Mouse (Mus musculus): ENCODE measurements at regions not wholly inside any gene's neighbourhood (a gene's known extent, or its start where the extent isn't known, plus 50 kb on each side); places are given as distances from the start of the nearest gene placed in this dataset.

DNA sequence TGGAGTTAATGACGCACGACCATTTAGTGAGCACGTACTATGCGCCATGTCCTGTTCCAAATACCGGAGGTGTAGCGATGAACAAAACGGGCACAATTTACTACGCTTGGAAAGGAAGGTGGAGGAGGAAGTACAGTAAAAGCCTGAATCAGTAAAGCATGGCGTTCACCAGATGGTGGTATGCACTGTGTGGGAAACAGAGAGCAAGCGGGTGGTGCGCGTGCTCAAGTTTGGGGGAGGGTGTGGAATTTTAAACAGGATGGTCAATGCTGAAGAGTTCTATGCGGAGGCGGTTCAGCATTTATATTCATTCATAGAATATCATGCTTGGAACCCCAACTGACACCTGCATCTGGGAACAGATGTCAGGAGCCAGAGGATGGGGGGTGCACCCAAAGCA lies 164.7 kb upstream of the Slco3a1 start:
- Histone ChIP-seq H3K9ac (ENCODE audit: low read depth, low read length) (no peak overlapping the region), H3K4me2 (ENCODE audit: low read length) (no peak overlapping the region), H3K9me3 (ENCODE audit: control insufficient read depth, low read length) (no peaks in the 10 kb centered on the region; the same call in 1 of the 2 replicates), H3K4me3 (ENCODE audit: low read length) (no peak overlapping the region), H3K36me3 (ENCODE audit: control insufficient read depth, insufficient read depth, low read length) (no peaks in the 10 kb centered on the region), H3K4me1 (ENCODE audit: control insufficient read depth, insufficient read depth, low read depth, low read length) (no peaks in the 10 kb centered on the region), H3K27me3 (replicated peaks; ENCODE audit: control insufficient read depth, insufficient read depth, low read length) (no peaks in the 10 kb centered on the region), H3K27ac (ENCODE audit: low read depth, low read length) (no peak overlapping the region)
- WGBS, result 92% methylated on average over 14 of the region's 14 CpGs
- ATAC-seq, result no peak

DNA sequence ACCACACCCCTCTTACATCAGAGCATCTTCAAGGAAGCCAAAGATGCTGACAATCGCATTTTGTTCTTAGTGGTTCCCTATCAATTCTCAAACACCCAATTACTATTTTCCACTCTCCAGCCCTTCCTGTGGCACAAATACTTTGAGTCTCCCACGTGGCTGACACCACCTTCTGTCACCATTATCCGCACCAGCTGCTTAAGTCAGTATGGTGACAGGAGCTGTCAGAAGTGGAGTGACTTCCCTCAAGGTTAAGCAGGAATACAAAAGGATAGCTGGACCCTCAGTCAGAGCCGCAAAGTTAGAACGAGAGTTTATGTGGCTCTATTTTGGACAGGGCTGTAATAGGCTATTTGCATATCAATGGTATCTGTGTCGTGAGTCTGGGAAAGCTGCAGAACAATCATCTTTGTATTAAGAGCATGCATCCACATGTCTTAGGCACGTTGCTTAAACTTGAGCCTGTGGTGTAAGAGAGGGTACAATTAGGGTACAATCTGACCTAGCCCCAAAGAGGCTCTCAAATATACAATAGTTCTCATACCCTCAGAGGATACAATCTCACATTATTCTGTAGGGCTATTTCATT lies 155.5 kb upstream of the Slco3a1 start:
- no peak overlapping the region for H3K4me2 ChIP-seq (ENCODE audit: low read length)
- H3K27me3 ChIP-seq (replicated peaks; ENCODE audit: control insufficient read depth, insufficient read depth, low read length), result no peaks in the 10 kb centered on the region
- H3K4me1 ChIP-seq (ENCODE audit: control insufficient read depth, insufficient read depth, low read depth, low read length), result peaks cover 7% of the 10 kb centered on the region
- H3K9me3 ChIP-seq (ENCODE audit: control insufficient read depth, low read length), result no peaks in the 10 kb centered on the region
- WGBS, result 24% methylated on average over 7 of the region's 7 CpGs
- no peak overlapping the region for H3K27ac ChIP-seq (ENCODE audit: low read depth, low read length)
- H3K9ac ChIP-seq (ENCODE audit: low read depth, low read length), result no peak overlapping the region
- ATAC-seq, result no peak
- no peaks in the 10 kb centered on the region for H3K36me3 ChIP-seq (ENCODE audit: control insufficient read depth, insufficient read depth, low read length)
- H3K4me3 ChIP-seq (ENCODE audit: low read length), result no peak overlapping the region

DNA sequence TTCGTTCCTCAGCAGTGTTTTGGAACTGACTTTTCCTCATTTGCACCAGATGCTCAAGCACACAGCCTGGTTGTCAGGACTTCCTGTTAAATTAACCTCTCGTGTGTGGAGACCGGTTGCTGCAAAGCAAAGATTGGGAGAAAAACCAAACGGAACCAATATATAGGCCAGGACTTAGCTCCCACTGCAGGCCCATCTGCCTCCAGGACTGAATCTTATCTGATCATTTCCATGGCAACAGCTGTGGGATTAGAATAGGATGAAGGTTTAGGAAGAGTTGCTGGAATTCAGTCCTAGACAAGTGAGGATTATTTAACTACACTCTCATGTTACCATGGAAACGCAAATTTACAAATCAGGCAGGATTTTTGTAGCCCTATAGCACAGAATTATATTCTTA lies 154.4 kb upstream of the Slco3a1 start:
- Histone ChIP-seq H3K9ac (ENCODE audit: low read depth, low read length) (no peak overlapping the region), H3K27ac (ENCODE audit: low read depth, low read length) (peak overlapping the region; percentile 31; the same call in 1 of the 2 replicates), H3K4me1 (ENCODE audit: control insufficient read depth, insufficient read depth, low read depth, low read length) (peaks cover 7% of the 10 kb centered on the region), H3K27me3 (replicated peaks; ENCODE audit: control insufficient read depth, insufficient read depth, low read length) (no peaks in the 10 kb centered on the region), H3K4me2 (ENCODE audit: low read length) (no peak overlapping the region), H3K36me3 (ENCODE audit: control insufficient read depth, insufficient read depth, low read length) (no peaks in the 10 kb centered on the region), H3K9me3 (ENCODE audit: control insufficient read depth, low read length) (no peaks in the 10 kb centered on the region), H3K4me3 (ENCODE audit: low read length) (no peak overlapping the region)
- ATAC-seq, result peak; percentile 76
- 37% methylated on average over 5 of the region's 5 CpGs for WGBS

DNA sequence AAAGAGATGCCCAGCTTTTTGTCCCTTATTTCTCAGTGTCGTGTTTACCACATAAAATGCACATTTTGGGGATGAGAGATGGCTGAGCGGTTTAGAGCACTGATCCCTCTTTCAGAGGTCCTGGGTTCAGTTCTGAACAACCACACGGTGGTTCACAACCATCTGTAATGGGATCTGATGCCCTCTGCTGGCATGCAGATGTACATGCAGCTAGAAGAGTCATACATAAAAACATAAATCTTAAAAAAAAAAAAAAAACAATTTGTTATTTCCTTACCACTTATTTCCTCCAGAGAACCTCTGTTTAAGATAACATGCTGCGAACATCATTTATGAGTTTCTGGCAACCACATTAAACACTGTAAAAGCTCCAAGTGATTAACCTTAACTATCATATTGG lies 149.0 kb upstream of the Slco3a1 start:
- Histone ChIP-seq H3K27ac (ENCODE audit: low read depth, low read length) (no peak overlapping the region), H3K4me1 (ENCODE audit: control insufficient read depth, insufficient read depth, low read depth, low read length) (peaks cover under 1% of the 10 kb centered on the region), H3K9me3 (ENCODE audit: control insufficient read depth, low read length) (no peaks in the 10 kb centered on the region), H3K36me3 (ENCODE audit: control insufficient read depth, insufficient read depth, low read length) (no peaks in the 10 kb centered on the region), H3K9ac (ENCODE audit: low read depth, low read length) (no peak overlapping the region), H3K27me3 (replicated peaks; ENCODE audit: control insufficient read depth, insufficient read depth, low read length) (no peaks in the 10 kb centered on the region), H3K4me3 (ENCODE audit: low read length) (no peak overlapping the region), H3K4me2 (ENCODE audit: low read length) (no peak overlapping the region)
- no peak for ATAC-seq
- 80% methylated on average over 4 of the region's 4 CpGs for WGBS

- H3K27me3 ChIP-seq (replicated peaks; ENCODE audit: control insufficient read depth, insufficient read depth, low read length), result no peaks in the 10 kb centered on the region
- H3K4me1 ChIP-seq (ENCODE audit: control insufficient read depth, insufficient read depth, low read depth, low read length), result no peaks in the 10 kb centered on the region
- H3K9ac ChIP-seq (ENCODE audit: low read depth, low read length), result no peak overlapping the region
- no peak overlapping the region for H3K4me2 ChIP-seq (ENCODE audit: low read length)
- no peak for ATAC-seq
- no peaks in the 10 kb centered on the region for H3K9me3 ChIP-seq (ENCODE audit: control insufficient read depth, low read length)
- H3K4me3 ChIP-seq (ENCODE audit: low read length), result no peak overlapping the region
- no peaks in the 10 kb centered on the region for H3K36me3 ChIP-seq (ENCODE audit: control insufficient read depth, insufficient read depth, low read length)
- WGBS, result 75% methylated on average over 3 of the region's 3 CpGs
- H3K27ac ChIP-seq (ENCODE audit: low read depth, low read length), result no peak overlapping the region
Measured at GRCm38 (mm10) chr7:74697794-74698354, 143.3 kb upstream of the Slco3a1 start.

- Histone ChIP-seq H3K4me1 (ENCODE audit: control insufficient read depth, insufficient read depth, low read depth, low read length) (no peaks in the 10 kb centered on the region), H3K4me3 (ENCODE audit: low read length) (no peak overlapping the region), H3K27me3 (replicated peaks; ENCODE audit: control insufficient read depth, insufficient read depth, low read length) (no peaks in the 10 kb centered on the region), H3K36me3 (ENCODE audit: control insufficient read depth, insufficient read depth, low read length) (no peaks in the 10 kb centered on the region), H3K9ac (ENCODE audit: low read depth, low read length) (no peak overlapping the region), H3K4me2 (ENCODE audit: low read length) (no peak overlapping the region), H3K27ac (ENCODE audit: low read depth, low read length) (no peak overlapping the region), H3K9me3 (ENCODE audit: control insufficient read depth, low read length) (no peaks in the 10 kb centered on the region)
- 88% methylated on average over 4 of the region's 4 CpGs for WGBS
- no peak for ATAC-seq
Measured at GRCm38 (mm10) chr7:74696286-74696685, 141.7 kb upstream of the Slco3a1 start.

DNA sequence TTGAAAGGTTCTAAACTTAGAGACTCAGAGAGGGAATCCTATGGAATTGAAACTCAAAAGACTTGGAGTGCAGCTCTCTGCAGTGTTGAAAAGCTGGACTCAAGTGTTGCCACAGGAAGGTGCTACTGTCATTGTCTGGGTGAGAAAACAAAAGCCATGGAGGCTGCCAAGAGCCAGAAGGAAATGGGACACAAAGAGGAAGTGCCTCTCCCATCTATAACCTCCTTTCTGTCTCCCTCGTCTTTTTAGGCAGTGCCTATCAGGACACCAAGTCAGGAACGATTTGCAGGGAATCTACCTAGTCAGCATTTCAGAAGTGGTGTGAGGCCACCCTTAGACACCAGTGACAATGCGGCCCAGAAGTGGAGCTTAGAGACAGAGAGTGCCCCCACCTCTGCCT lies 138.5 kb upstream of the Slco3a1 start:
- WGBS, result 81% methylated on average over 3 of the region's 3 CpGs
- Histone ChIP-seq H3K27ac (ENCODE audit: low read depth, low read length) (no peak overlapping the region), H3K4me1 (ENCODE audit: control insufficient read depth, insufficient read depth, low read depth, low read length) (peaks cover 2% of the 10 kb centered on the region; the same call in 1 of the 2 replicates), H3K9me3 (ENCODE audit: control insufficient read depth, low read length) (no peaks in the 10 kb centered on the region), H3K4me2 (ENCODE audit: low read length) (no peak overlapping the region), H3K36me3 (ENCODE audit: control insufficient read depth, insufficient read depth, low read length) (no peaks in the 10 kb centered on the region), H3K4me3 (ENCODE audit: low read length) (no peak overlapping the region), H3K9ac (ENCODE audit: low read depth, low read length) (no peak overlapping the region), H3K27me3 (replicated peaks; ENCODE audit: control insufficient read depth, insufficient read depth, low read length) (no peaks in the 10 kb centered on the region)
- ATAC-seq, result no peak

GRCm38 (mm10) chr7:74690706-74691105 lies 136.1 kb upstream of the Slco3a1 start:
- ATAC-seq, result no peak
- H3K4me1 ChIP-seq (ENCODE audit: control insufficient read depth, insufficient read depth, low read depth, low read length), result peaks cover 3% of the 10 kb centered on the region; the same call in 1 of the 2 replicates
- H3K27ac ChIP-seq (ENCODE audit: low read depth, low read length), result no peak overlapping the region
- H3K4me2 ChIP-seq (ENCODE audit: low read length), result no peak overlapping the region
- no peaks in the 10 kb centered on the region for H3K27me3 ChIP-seq (replicated peaks; ENCODE audit: control insufficient read depth, insufficient read depth, low read length)
- H3K36me3 ChIP-seq (ENCODE audit: control insufficient read depth, insufficient read depth, low read length), result no peaks in the 10 kb centered on the region
- no peaks in the 10 kb centered on the region for H3K9me3 ChIP-seq (ENCODE audit: control insufficient read depth, low read length)
- H3K4me3 ChIP-seq (ENCODE audit: low read length), result no peak overlapping the region
- H3K9ac ChIP-seq (ENCODE audit: low read depth, low read length), result no peak overlapping the region

DNA sequence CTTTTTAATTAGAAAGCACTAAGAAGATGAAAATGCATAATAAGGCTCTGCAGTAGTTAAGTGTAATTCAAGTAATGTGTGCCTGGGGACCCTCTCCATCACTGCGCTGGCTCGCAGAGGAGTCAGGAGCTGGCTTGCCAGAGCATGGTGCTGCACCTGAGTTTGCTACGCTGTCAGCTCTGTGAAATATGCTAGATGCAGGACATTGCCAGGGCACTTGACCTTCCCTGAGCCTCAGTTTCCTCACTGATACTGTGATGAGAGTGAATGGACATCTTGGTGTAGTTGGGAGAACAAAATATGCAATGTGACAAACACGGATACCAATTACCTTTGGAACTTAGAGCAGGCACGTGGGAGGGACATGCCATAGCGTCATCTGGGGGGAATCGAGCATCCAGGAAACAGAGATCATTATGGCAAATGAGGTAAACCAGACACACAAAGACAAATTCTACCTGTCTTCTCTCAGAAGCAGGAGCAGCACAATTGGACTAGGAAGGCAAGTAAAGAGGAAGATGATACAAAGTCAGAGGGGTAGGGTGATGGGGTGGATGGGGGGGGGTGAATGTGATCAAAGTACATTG lies 133.6 kb upstream of the Slco3a1 start:
- Histone ChIP-seq H3K4me2 (ENCODE audit: low read length) (no peak overlapping the region), H3K36me3 (ENCODE audit: control insufficient read depth, insufficient read depth, low read length) (no peaks in the 10 kb centered on the region), H3K27ac (ENCODE audit: low read depth, low read length) (no peak overlapping the region), H3K9ac (ENCODE audit: low read depth, low read length) (no peak overlapping the region), H3K4me3 (ENCODE audit: low read length) (no peak overlapping the region), H3K27me3 (replicated peaks; ENCODE audit: control insufficient read depth, insufficient read depth, low read length) (no peaks in the 10 kb centered on the region), H3K4me1 (ENCODE audit: control insufficient read depth, insufficient read depth, low read depth, low read length) (peaks cover 3% of the 10 kb centered on the region; the same call in 1 of the 2 replicates), H3K9me3 (ENCODE audit: control insufficient read depth, low read length) (no peaks in the 10 kb centered on the region)
- ATAC-seq, result peak; percentile 84
- 51% methylated on average over 7 of the region's 7 CpGs for WGBS
